Mouse (Mus musculus) CD4-positive naive resting alpha-beta T cell, adult 57 days (primary cell): ENCODE data around the gene Cyp2c68. TPM values are rescaled to one million over a fixed set of nuclear protein-coding genes. Genes with fewer than 3 reads are reported as not detected.

Source experiments
- total RNA-seq: library from RNA; stranded (reverse); gene quantifications from one replicate; pipeline ENCODE4 v1.2.4, GENCODE M21; 2023

Cyp2c68 gene
- not detected for total RNA-seq

DNA sequence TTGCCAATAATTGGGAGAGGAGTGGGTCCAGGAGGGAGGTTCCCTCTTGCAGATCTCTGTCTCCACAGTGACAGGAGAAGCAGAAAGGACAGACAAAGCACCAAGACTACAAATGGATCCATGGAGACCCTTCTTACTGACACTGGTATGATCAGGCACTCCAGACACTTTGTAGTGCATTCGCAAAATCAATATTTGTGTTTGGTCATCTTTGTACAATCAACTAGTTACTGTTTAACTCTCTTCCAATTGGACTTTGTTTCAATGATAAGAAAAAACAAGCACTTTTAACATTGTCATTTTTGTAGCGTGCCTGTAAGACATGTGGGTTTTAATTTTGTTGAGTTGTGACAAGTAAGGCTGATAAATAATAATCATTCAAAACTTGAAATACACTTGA is at the start of gene Cyp2c68:
TSS of gene Cyp2c68 (minus strand) at position 135 of the 400 bp plus-strand sequence.

DNA sequence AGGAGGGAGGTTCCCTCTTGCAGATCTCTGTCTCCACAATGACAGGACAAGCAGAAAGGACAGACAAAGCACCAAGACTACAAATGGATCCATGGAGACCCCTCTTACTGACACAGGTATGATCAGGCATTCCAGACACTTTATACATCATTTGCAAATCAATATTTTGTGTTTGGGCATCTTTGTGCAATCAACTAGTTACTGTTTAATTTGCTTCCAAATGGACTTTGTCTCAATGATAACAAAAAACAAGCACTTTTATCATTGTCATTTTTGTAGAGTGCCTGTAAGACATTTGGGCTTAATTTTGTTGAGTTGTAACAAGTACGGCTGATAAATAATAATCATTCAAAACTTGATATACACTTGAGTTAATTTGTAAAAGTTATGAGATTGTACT is 91.9 kb downstream of the Cyp2c68 start, which contains the start of gene Cyp2c67:
TSS of gene Cyp2c67 (minus strand) at position 114 of the 400 bp plus-strand sequence.

Other genes with a start within 250 kb of the Cyp2c68 start
- not detected for gene Cyp2c39, start 230.2 kb downstream of the Cyp2c68 start, total RNA-seq
- gene Cyp2c67, start 92.0 kb downstream of the Cyp2c68 start, total RNA-seq, result not detected
- not detected for gene Cyp2c40, start 71.8 kb upstream of the Cyp2c68 start, total RNA-seq
- not detected for gene Cyp2c69, start 145.7 kb upstream of the Cyp2c68 start, total RNA-seq